Mouse (Mus musculus) cerebellum, postnatal 36 days (tissue): Measurements from ENCODE around the gene Rrnad1.

Source experiments
- DNase-seq, 2 experiments: peaks; one replicate each; pipeline ENCODE4 v3.0.0; 2021 to 2022; ENCODE audit warnings: mixed read lengths in 2 of 2

Gene Rrnad1

GRCm38 (mm10) chr3:87877730-87878129 is 52.8 kb downstream of the Rrnad1 start:
- DNase-seq, result no peak
